Mouse (Mus musculus) cerebellum, adult 2 months (tissue): ENCODE measurements around the gene Slc4a4. TPM values are rescaled to one million over a fixed set of nuclear protein-coding genes. Genes with fewer than 3 reads are reported as not detected.

Source experiments
- DNase-seq, 2 experiments: peaks; one replicate each; pipeline ENCODE4 v3.0.0; 2021
- H3K27ac ChIP-seq: fragments of 200-500 bp; 2 replicates; pipeline ENCODE4 v1.5.1; 2012; ENCODE audit warnings: low read length, control low read depth, inconsistent platforms; ENCODE audit not compliant: insufficient read depth
- H3K27me3 ChIP-seq: fragments of 200-500 bp; 2 replicates; pipeline ENCODE4 v1.6.1; 2012; ENCODE audit warnings: inconsistent platforms, mild to moderate bottlenecking, low read length, moderate library complexity; ENCODE audit not compliant: control insufficient read depth, insufficient read depth
- H3K4me1 ChIP-seq: fragments of 200-500 bp; 2 replicates; pipeline ENCODE4 v1.6.1; 2011; ENCODE audit warnings: low read length; ENCODE audit not compliant: control insufficient read depth, insufficient read depth
- H3K4me3 ChIP-seq: fragments of 200-500 bp; replicated peaks from 2 replicates; pipeline ENCODE3; 2011; ENCODE audit warnings: mild to moderate bottlenecking, low read depth, low read length, control low read depth; ENCODE audit not compliant: insufficient read depth
- CTCF ChIP-seq: fragments of 200-500 bp; IDR thresholded peaks from 2 replicates; pipeline ENCODE4 v1.5.1; 2011; ENCODE audit warnings: low read depth, mild to moderate bottlenecking, control low read depth, low read length, moderate library complexity, borderline replicate concordance; ENCODE audit not compliant: insufficient read depth
- POLR2A ChIP-seq: fragments of 200-500 bp; IDR thresholded peaks from 2 replicates; pipeline ENCODE4 v1.6.1; 2011; ENCODE audit warnings: low read length, control low read depth, borderline replicate concordance; ENCODE audit not compliant: insufficient read depth
- WGBS: fragments of 180-500 bp; shearing (Covaris S2); methylation state at CpG from one replicate; pipeline ENCODE4 v1.1.7; 2018; 5-methylcytosine and 5-hydroxymethylcytosine counted together
- polyA plus RNA-seq: library from polyadenylated mRNA; depleted of rRNA; stranded (reverse); fragments of >200 nt; gene quantifications from 2 replicates; pipeline ENCODE4 v1.2.3, GENCODE M21; 2012; rRNA removed

The Slc4a4 gene
- polyA plus RNA-seq: 114 and 118 TPM in 2 replicates

DNA sequence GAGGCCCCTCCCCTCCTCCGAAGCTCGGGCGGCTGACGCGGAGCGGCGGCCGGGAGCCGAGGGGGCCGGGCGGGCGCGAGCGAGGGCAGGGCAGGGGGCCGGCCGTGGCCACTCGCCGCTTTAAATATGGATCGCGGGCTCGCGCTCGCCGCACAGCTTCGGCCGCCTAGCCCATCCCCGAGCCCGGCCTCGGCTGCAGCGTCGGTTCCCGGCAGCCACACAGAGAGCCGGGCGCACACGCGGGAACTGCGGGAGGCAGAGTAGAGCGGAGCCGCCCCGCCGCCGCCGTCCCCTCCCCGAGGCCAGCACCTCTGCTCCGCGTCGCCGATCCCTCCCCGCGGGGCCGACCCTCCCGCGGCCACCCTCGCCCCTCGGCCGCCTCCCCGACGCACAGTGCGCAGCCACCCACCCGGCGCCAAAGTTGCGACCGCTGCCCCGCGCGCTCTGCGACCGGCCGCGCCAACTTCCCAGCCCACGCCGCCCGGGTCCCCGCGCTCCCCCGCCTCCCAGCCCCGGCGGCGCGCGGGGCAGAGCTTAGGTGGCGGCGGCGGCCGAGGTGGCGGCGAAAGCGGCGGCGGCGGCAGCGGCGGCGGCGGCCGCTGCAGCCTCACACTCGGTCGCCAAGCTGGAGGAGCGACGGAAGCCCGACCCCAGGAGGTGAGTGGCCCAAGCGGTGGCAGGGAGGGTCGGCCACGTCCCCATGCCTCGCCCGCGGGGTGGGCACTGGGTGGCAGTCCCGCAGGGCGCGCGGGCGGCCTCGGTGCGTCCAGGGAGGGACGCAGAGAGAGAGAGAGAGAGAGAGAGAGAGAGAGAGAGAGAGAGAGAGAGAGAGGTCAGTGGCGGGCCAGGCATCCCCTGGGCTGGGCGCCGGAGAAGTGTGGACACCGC, at the start of gene Slc4a4:
Gene Slc4a4, plus strand, starts transcription at position 151 of the 888 bp plus-strand sequence.
- peak; percentile 59 to 72 for DNase-seq
- no peaks in the 10 kb centered on the region for H3K27me3 ChIP-seq
- 0 out of 2 replicates have a peak, but pooled peaks have one; percentile 10 for TF ChIP-seq POLR2A
- TF ChIP-seq CTCF: no peak
- H3K4me1 ChIP-seq: peaks cover 17% of the 10 kb centered on the region; the same call in 1 of the 2 replicates
- H3K27ac ChIP-seq: peak within 1 kb of the TSS; percentile 72
- under 1% methylated on average over 107 of the region's 119 CpGs for whole genome bisulfite sequencing
- H3K4me3 ChIP-seq: peak within 1 kb of the TSS; percentile 75

DNA sequence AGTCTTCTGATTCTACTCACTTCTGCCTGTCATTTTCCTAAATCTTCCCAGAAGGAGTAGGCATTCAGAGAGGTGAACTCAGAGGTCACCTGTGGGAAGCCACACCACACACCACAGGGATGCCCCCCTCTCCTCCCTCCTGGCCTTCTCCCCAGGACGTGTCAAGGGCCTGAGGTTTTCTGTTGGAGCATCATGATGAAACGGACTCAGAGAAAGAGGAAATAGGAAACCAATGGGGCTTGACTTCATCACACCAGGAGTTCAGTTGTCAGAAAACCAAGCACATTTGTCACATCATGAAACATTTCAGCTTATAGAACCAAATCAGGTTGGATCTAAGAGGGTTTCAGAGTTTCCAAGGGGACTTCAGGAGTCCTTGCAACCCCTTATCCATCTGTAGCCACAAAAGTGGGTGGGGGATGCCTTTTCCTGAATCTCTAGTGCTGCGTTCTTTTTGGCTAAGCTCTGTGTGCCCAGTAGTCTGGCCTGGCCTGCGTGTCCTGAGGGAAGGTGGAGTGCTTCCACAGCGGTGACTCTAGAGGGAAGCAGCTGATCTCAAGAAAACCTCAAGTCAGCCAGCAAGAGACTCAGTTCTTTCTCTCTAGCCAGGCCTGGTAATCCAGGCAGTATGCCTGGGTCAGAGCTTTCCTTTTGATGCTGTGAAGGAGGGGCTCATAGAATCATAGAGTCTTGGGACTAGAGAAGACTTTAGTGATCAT, 46.4 kb upstream of the Slc4a4 start:
- 28% methylated on average over 5 of the region's 5 CpGs for whole genome bisulfite sequencing
- TF ChIP-seq POLR2A: no peak
- TF ChIP-seq CTCF: no peak
- Histone ChIP-seq H3K4me3 (no peak overlapping the region), H3K27me3 (no peaks in the 10 kb centered on the region), H3K27ac (no peak overlapping the region), H3K4me1 (peaks cover 28% of the 10 kb centered on the region)
- no peak for DNase-seq

DNA sequence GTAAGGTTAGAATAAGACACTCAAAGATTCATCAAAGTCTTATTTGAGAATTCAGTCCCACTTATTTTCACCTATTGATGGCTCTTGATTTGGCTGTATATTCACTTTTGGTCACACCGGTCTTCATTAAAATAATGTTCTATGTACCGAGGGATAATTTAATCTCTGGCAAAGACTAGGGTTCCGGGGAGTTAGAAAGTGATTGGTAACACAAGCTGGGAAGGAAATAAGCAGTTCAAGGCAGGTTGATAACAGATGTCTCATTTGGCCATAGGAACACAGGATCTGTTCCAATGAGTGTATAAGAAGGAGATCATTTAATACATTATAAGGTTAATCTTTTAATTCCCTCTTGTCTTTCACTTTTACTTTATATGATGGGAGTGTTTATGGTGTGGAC, 29.3 kb upstream of the Slc4a4 start:
- H3K27me3 ChIP-seq: no peaks in the 10 kb centered on the region
- H3K4me1 ChIP-seq: peaks cover 31% of the 10 kb centered on the region
- H3K4me3 ChIP-seq: no peak overlapping the region
- 11% methylated on average over 3 of the region's 3 CpGs for WGBS
- TF ChIP-seq POLR2A: no peak
- TF ChIP-seq CTCF: no peak
- DNase-seq: peak in 1 of 2 experiments; percentile 74
- no peak overlapping the region; the same call in 1 of the 2 replicates for H3K27ac ChIP-seq

DNA sequence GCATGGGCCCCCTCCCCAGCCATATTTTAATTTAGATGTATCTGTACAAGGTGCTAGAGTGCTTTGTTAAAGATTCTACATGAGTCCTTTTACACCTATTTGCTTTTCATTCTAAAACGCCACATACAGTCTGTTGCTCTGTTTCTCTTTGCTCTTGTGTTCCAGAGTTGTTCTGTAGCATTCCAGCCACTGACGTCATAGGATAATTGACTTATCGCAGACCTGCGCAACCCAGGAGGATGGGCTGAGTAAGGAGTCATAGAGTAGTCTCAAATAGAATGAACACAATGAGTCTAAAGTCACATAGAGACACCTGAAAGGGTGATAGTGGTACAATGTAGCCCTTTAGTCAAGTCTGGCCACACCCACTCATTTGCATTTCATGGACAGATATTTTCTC, 28.8 kb upstream of the Slc4a4 start:
- peaks cover 31% of the 10 kb centered on the region; the same call in 1 of the 2 replicates for H3K4me1 ChIP-seq
- peak; percentile 37 to 62 for DNase-seq
- H3K4me3 ChIP-seq: no peak overlapping the region
- H3K27me3 ChIP-seq: no peaks in the 10 kb centered on the region
- peak overlapping the region; percentile 95 for H3K27ac ChIP-seq
- TF ChIP-seq POLR2A (no peak), CTCF (no peak)
- WGBS: 36% methylated on average over 4 of the region's 4 CpGs

DNA sequence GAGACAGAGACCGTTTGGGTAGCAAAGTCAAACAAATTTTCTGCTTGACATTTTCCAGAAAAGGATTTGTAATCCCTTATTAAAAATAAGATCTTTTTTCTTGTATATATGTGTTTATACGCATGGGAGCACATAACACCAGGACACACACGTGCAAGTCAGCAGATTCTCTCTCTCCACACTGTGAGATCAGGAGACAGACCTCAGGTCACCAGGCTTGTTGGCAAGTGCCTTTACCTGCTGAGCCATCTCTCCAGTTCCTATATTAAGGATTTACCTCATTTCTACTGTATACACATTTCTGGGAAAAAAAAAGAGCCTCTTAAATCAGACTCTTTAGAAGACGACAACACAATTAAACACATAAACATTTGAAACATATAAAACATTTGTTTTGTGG, 28.4 kb upstream of the Slc4a4 start:
- TF ChIP-seq CTCF (no peak), POLR2A (no peak)
- DNase-seq: peak; percentile 73 to 92
- no peak overlapping the region for H3K4me3 ChIP-seq
- H3K27ac ChIP-seq: peak overlapping the region; percentile 95; the same call in 1 of the 2 replicates
- peaks cover 31% of the 10 kb centered on the region; the same call in 1 of the 2 replicates for H3K4me1 ChIP-seq
- H3K27me3 ChIP-seq: no peaks in the 10 kb centered on the region
- WGBS: 16% methylated on average over 4 of the region's 4 CpGs

DNA sequence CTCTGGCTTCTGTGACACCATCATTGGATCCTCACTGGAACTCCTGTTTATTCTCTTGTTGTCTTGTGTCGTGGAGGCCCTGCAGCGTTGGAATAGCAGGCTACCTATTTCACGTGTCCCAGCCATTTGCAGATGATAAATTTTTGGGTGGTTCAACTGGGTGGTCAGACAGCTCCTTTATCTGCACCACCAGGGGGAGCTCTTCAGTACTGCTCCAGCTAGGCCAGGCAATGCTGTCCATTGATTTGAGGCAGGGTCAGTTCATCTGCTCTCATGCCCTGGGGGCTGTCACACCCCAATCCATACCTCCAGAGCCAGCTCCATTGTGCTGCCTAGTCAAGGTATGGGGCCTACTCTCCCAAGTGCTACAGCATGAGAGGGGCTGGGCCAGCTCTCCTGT, 24.5 kb upstream of the Slc4a4 start:
- WGBS: 80% methylated on average over 3 of the region's 3 CpGs
- TF ChIP-seq POLR2A (no peak), CTCF (peak; percentile 29; the same call in 1 of the 2 replicates)
- no peak overlapping the region for H3K4me3 ChIP-seq
- no peak overlapping the region for H3K27ac ChIP-seq
- peaks cover 18% of the 10 kb centered on the region; the same call in 1 of the 2 replicates for H3K4me1 ChIP-seq
- no peaks in the 10 kb centered on the region for H3K27me3 ChIP-seq
- DNase-seq: no peak

DNA sequence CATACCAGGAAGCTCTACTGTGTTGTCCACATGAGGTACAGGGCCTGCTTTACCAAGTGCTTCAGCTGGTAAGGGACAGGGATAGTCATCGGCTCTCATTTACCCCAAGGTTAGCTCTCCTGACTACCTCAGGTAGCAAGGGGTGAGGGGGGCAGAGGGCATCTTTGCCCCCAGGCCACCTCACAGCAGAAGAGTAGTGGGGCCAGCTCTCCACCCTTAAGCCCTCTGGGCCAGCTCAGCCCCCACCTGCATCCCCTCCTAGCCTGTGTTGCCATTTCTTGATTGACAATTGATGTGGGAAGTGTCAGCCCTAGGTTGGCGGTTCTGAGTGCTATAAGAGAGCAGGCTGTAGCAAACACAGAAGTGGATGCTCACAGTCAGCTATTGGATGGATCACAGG, 23.8 kb upstream of the Slc4a4 start:
- no peak for DNase-seq
- TF ChIP-seq POLR2A: no peak
- TF ChIP-seq CTCF: no peak
- WGBS: 98% methylated on average over 2 of the region's 2 CpGs
- H3K4me1 ChIP-seq: peaks cover 15% of the 10 kb centered on the region; the same call in 1 of the 2 replicates
- H3K4me3 ChIP-seq: no peak overlapping the region
- no peak overlapping the region for H3K27ac ChIP-seq
- no peaks in the 10 kb centered on the region for H3K27me3 ChIP-seq

DNA sequence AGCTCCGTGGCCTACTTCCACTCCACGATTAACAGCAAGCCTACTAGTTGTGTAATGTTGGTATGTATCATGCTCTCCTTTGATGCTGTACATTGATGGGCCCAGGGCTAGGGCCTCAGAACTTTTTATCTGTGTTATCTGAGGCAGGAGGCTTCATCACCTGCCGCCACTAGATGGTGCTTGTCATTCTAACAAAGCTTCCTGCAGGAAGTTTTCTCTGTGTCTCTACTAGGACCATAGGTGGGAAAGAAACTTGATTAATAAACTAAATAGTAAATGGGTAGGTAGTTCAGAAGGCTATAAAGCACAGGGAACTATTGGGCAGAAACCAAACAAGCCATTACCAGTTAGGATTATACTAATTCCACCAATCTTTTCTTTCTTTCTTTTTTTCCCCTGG, 2.5 kb upstream of the Slc4a4 start:
- H3K27ac ChIP-seq: no peak overlapping the region
- no peaks in the 10 kb centered on the region for H3K27me3 ChIP-seq
- WGBS: 18% methylated on average over 3 of the region's 3 CpGs
- TF ChIP-seq POLR2A: no peak
- TF ChIP-seq CTCF: peak; percentile 58; the same call in 1 of the 2 replicates
- DNase-seq: peak; percentile 57 to 58
- H3K4me3 ChIP-seq: no peak overlapping the region
- peaks cover 3% of the 10 kb centered on the region; the same call in 1 of the 2 replicates for H3K4me1 ChIP-seq
